Mouse (Mus musculus) olfactory bulb, adult 2 months (tissue): ENCODE data around the gene Minar1.

ENCODE experiments used
- CTCF ChIP-seq: fragments of 200-500 bp; IDR thresholded peaks from 2 replicates; pipeline ENCODE4 v1.5.1; 2012; ENCODE audit warnings: low read depth, mild to moderate bottlenecking, low read length, moderate library complexity; ENCODE audit not compliant: insufficient read depth
- POLR2A ChIP-seq: fragments of 200-500 bp; IDR thresholded peaks from 2 replicates; pipeline ENCODE4 v1.6.1; 2012; ENCODE audit warnings: mild to moderate bottlenecking, low read depth, low read length, moderate library complexity; ENCODE audit not compliant: insufficient read depth

GRCm38 (mm10) chr9:89650913-89651312, 28.0 kb upstream of the Minar1 start:
- TF ChIP-seq CTCF (no peak), POLR2A (no peak)
